Mouse (Mus musculus) heart, postnatal 0 days (tissue): ENCODE measurements around the gene Scoc. TPM values are rescaled to one million over a fixed set of nuclear protein-coding genes. Genes with fewer than 3 reads are reported as not detected.

Experiments
- ATAC-seq: fragments of 200-750 bp; cut with Nextera tagmentation; 2 replicates; pipeline ENCODE4 v1.8.0; 2017; ENCODE audit warnings: low read depth, moderate number of reproducible peaks, moderate library complexity; ENCODE audit not compliant: insufficient read depth
- DNase-seq: peaks from one replicate; pipeline ENCODE4 v3.0.0-alpha.2; 2016; ENCODE audit warnings: low spot score
- H3K27ac ChIP-seq: fragments of 300-500 bp; sonication (generic); 2 replicates; pipeline ENCODE4 v1.5.1; 2014; ENCODE audit warnings: low read depth, mild to moderate bottlenecking
- H3K27me3 ChIP-seq: fragments of 300-500 bp; sonication (generic); 2 replicates; pipeline ENCODE4 v1.6.1; 2014; ENCODE audit warnings: low read length, mixed read lengths; ENCODE audit not compliant: control insufficient read depth, insufficient read depth
- H3K36me3 ChIP-seq: fragments of 300-500 bp; sonication (generic); replicated peaks from 2 replicates; pipeline ENCODE4 v1.6.1; 2014; ENCODE audit warnings: low read length, mixed read lengths; ENCODE audit not compliant: control insufficient read depth, insufficient read depth
- H3K4me1 ChIP-seq: fragments of 300-500 bp; sonication (generic); 2 replicates; pipeline ENCODE4 v1.6.1; 2014; ENCODE audit warnings: antibody characterized with exemption; ENCODE audit not compliant: control insufficient read depth, insufficient read depth
- H3K4me2 ChIP-seq: fragments of 300-500 bp; sonication (generic); 2 replicates; pipeline ENCODE4 v1.6.1; 2014; ENCODE audit warnings: low read depth, mild to moderate bottlenecking, low read length, moderate library complexity
- H3K4me3 ChIP-seq: fragments of 300-500 bp; sonication (generic); 2 replicates; pipeline ENCODE4 v1.5.1; 2014; ENCODE audit warnings: low read depth, low read length
- H3K9ac ChIP-seq: fragments of 300-500 bp; sonication (generic); replicated peaks from 2 replicates; pipeline ENCODE4 v1.6.1; 2014; ENCODE audit warnings: low read depth, low read length, mixed read lengths
- H3K9me3 ChIP-seq: fragments of 300-500 bp; sonication (generic); replicated peaks from 2 replicates; pipeline ENCODE4 v1.6.1; 2016; ENCODE audit warnings: low read length; ENCODE audit not compliant: control insufficient read depth
- CTCF ChIP-seq: IDR thresholded peaks from 2 replicates; pipeline ENCODE4 v1.5.1; 2016; ENCODE audit warnings: antibody characterized with exemption, control low read depth, low read depth
- EP300 ChIP-seq: IDR thresholded peaks from 2 replicates; pipeline ENCODE4 v1.6.1; 2016; ENCODE audit warnings: antibody characterized with exemption, low read depth
- WGBS: fragments of 180-500 bp; shearing (Covaris S2); extraction: QIAGEN DNeasy Blood & Tissue Kit; methylation state at CpG from one replicate; pipeline ENCODE4 v1.1.7; 2014; 5-methylcytosine and 5-hydroxymethylcytosine counted together
- polyA plus RNA-seq: library from polyadenylated mRNA; unstranded; fragments of >200 nt; fragmentation: Nextera tagmentation; extraction: Ambion mirVana; gene quantifications from 2 replicates; pipeline ENCODE4 v1.2.1, GENCODE M21; 2015
- total RNA-seq: library from RNA; depleted of rRNA; stranded (reverse); fragments of >200 nt; gene quantifications from 2 replicates; pipeline ENCODE4 v1.2.3, GENCODE M21; 2014; ENCODE audit warnings: low replicate concordance

The Scoc gene
- total and polyA plus RNA-seq, 2 experiments from 2014 or later: 18.3 to 65.8 TPM

GRCm38 (mm10) chr8:83418805-83419516 is 39.2 kb downstream of the Scoc start:
- no peak overlapping the region for H3K4me2 ChIP-seq
- no peak overlapping the region for H3K4me3 ChIP-seq
- DNase-seq (no peak), ATAC-seq (no peak)
- no peaks in the 10 kb centered on the region for H3K9me3 ChIP-seq
- no peaks in the 10 kb centered on the region for H3K4me1 ChIP-seq
- peaks cover 8% of the 10 kb centered on the region; the same call in 1 of the 2 replicates for H3K27me3 ChIP-seq
- no peak overlapping the region for H3K9ac ChIP-seq
- no peak for TF ChIP-seq EP300
- TF ChIP-seq CTCF: no peak
- no peak overlapping the region for H3K27ac ChIP-seq
- 77% methylated on average over 11 of the region's 11 CpGs for WGBS
- no peaks in the 10 kb centered on the region for H3K36me3 ChIP-seq

GRCm38 (mm10) chr8:83417970-83418369 is 40.2 kb downstream of the Scoc start:
- 64% methylated on average over 6 of the region's 6 CpGs for WGBS
- no peaks in the 10 kb centered on the region for H3K36me3 ChIP-seq
- no peak overlapping the region for H3K27ac ChIP-seq
- H3K9me3 ChIP-seq: no peaks in the 10 kb centered on the region
- H3K4me2 ChIP-seq: no peak overlapping the region
- TF ChIP-seq CTCF: no peak
- no peak for TF ChIP-seq EP300
- H3K9ac ChIP-seq: no peak overlapping the region
- DNase-seq (no peak), ATAC-seq (no peak)
- peaks cover 2% of the 10 kb centered on the region; the same call in 1 of the 2 replicates for H3K27me3 ChIP-seq
- no peaks in the 10 kb centered on the region for H3K4me1 ChIP-seq
- no peak overlapping the region for H3K4me3 ChIP-seq

GRCm38 (mm10) chr8:83416878-83417277 is 41.3 kb downstream of the Scoc start:
- WGBS: 94% methylated on average over 15 of the region's 15 CpGs
- H3K9me3 ChIP-seq: no peaks in the 10 kb centered on the region
- H3K27me3 ChIP-seq: no peaks in the 10 kb centered on the region; the same call in 1 of the 2 replicates

GRCm38 (mm10) chr8:83408496-83408895 is 49.7 kb downstream of the Scoc start:
- no peak overlapping the region for H3K9ac ChIP-seq
- no peak overlapping the region for H3K27ac ChIP-seq
- DNase-seq: no peak
- no peaks in the 10 kb centered on the region for H3K9me3 ChIP-seq
- H3K4me1 ChIP-seq: no peaks in the 10 kb centered on the region
- no peak for ATAC-seq
- 52% methylated on average over 7 of the region's 7 CpGs for WGBS
- no peak for TF ChIP-seq CTCF
- TF ChIP-seq EP300: no peak
- no peak overlapping the region for H3K4me2 ChIP-seq
- no peaks in the 10 kb centered on the region for H3K36me3 ChIP-seq
- 0 out of 2 replicates have a peak, but pooled peaks cover 5% of the 10 kb centered on the region for H3K27me3 ChIP-seq
- no peak overlapping the region for H3K4me3 ChIP-seq

More at GRCm38 (mm10) chr8:83416878-83417277, 41.3 kb downstream of the Scoc start:
- no peak for DNase-seq
- TF ChIP-seq CTCF (no peak), EP300 (no peak)
- no peak overlapping the region for H3K27ac ChIP-seq
- H3K4me3 ChIP-seq: no peak overlapping the region
- no peak overlapping the region for H3K4me2 ChIP-seq
- H3K9ac ChIP-seq: no peak overlapping the region
- no peak for ATAC-seq
- H3K4me1 ChIP-seq: no peaks in the 10 kb centered on the region
- H3K36me3 ChIP-seq: no peaks in the 10 kb centered on the region

- no peak overlapping the region for H3K9ac ChIP-seq
Measured at GRCm38 (mm10) chr8:83406836-83407235, 51.4 kb downstream of the Scoc start.

More at GRCm38 (mm10) chr8:83406836-83407235, 51.4 kb downstream of the Scoc start:
- DNase-seq: no peak
- WGBS: 34% methylated on average over 6 of the region's 6 CpGs
- no peaks in the 10 kb centered on the region for H3K9me3 ChIP-seq
- 0 out of 2 replicates have a peak, but pooled peaks cover 9% of the 10 kb centered on the region for H3K27me3 ChIP-seq
- no peaks in the 10 kb centered on the region for H3K36me3 ChIP-seq
- no peak for ATAC-seq
- H3K4me1 ChIP-seq: no peaks in the 10 kb centered on the region
- H3K4me2 ChIP-seq: no peak overlapping the region
- no peak overlapping the region for H3K4me3 ChIP-seq
- H3K27ac ChIP-seq: no peak overlapping the region
- TF ChIP-seq EP300 (no peak), CTCF (no peak)
